Mouse (Mus musculus) heart, embryonic 11.5 days (tissue): ENCODE results near the gene Prss44. TPM values are rescaled to one million over a fixed set of nuclear protein-coding genes. Genes with fewer than 3 reads are reported as not detected.

ENCODE experiments used
- ATAC-seq: fragments of 200-750 bp; cut with Nextera tagmentation; replicated peaks from 2 replicates; pipeline ENCODE4 v1.8.0; 2017; ENCODE audit warnings: moderate library complexity; ENCODE audit not compliant: insufficient number of reproducible peaks, low FRiP score, low TSS enrichment
- H3K27ac ChIP-seq: fragments of 300-500 bp; sonication (generic); 2 replicates; pipeline ENCODE4 v1.5.1; 2014; ENCODE audit warnings: mild to moderate bottlenecking, low read depth, low read length
- H3K27me3 ChIP-seq: fragments of 300-500 bp; sonication (generic); 2 replicates; pipeline ENCODE4 v1.6.1; 2014; ENCODE audit warnings: mild to moderate bottlenecking, low read length, mixed read lengths; ENCODE audit not compliant: control insufficient read depth, insufficient read depth
- H3K36me3 ChIP-seq: fragments of 300-500 bp; sonication (generic); 2 replicates; pipeline ENCODE4 v1.6.1; 2014; ENCODE audit warnings: mild to moderate bottlenecking, low read length, moderate library complexity, mixed read lengths; ENCODE audit not compliant: control insufficient read depth, insufficient read depth
- H3K4me1 ChIP-seq: fragments of 300-500 bp; sonication (generic); 2 replicates; pipeline ENCODE4 v1.6.1; 2014; ENCODE audit warnings: low read length; ENCODE audit not compliant: control insufficient read depth, insufficient read depth
- H3K4me2 ChIP-seq: fragments of 300-500 bp; sonication (generic); 2 replicates; pipeline ENCODE4 v1.6.1; 2014; ENCODE audit warnings: mild to moderate bottlenecking, moderate library complexity
- H3K4me3 ChIP-seq: fragments of 300-500 bp; sonication (generic); 2 replicates; pipeline ENCODE4 v1.5.1; 2014; ENCODE audit warnings: low read depth, low read length
- H3K9ac ChIP-seq: fragments of 300-500 bp; sonication (generic); 2 replicates; pipeline ENCODE4 v1.6.1; 2014; ENCODE audit warnings: mild to moderate bottlenecking, low read depth, low read length, moderate library complexity
- H3K9me3 ChIP-seq: fragments of 300-500 bp; sonication (generic); replicated peaks from 2 replicates; pipeline ENCODE4 v1.6.1; 2016; ENCODE audit warnings: low read length; ENCODE audit not compliant: control insufficient read depth
- WGBS: fragments of 180-500 bp; shearing (Covaris S2); extraction: QIAGEN DNeasy Blood & Tissue Kit; methylation state at CpG from one replicate; pipeline ENCODE4 v1.1.7; 2014; ENCODE audit not compliant: insufficient replicate concordance; 5-methylcytosine and 5-hydroxymethylcytosine counted together
- polyA plus RNA-seq: library from polyadenylated mRNA; unstranded; fragments of >200 nt; fragmentation: Nextera tagmentation; extraction: Ambion mirVana; gene quantifications from 2 replicates; pipeline ENCODE4 v1.2.1, GENCODE M21; 2014

Gene Prss44
- polyA plus RNA-seq, result not detected in 2 replicates

GRCm38 (mm10) chr9:110813789-110814188 is at the start of gene Prss44:
Gene Prss44, plus strand, starts transcription at chr9:110813994.
- no peaks in the 10 kb centered on the region for H3K4me1 ChIP-seq
- no peak within 1 kb of the TSS for H3K4me2 ChIP-seq
- WGBS, result 48% methylated on average over 18 of the region's 18 CpGs
- ATAC-seq, result no peak
- peaks cover 4% of the 10 kb centered on the region; the same call in 1 of the 2 replicates for H3K27me3 ChIP-seq
- H3K9ac ChIP-seq, result no peak within 1 kb of the TSS
- no peak within 1 kb of the TSS for H3K4me3 ChIP-seq
- H3K9me3 ChIP-seq, result no peaks in the 10 kb centered on the region
- no peaks in the 10 kb centered on the region for H3K36me3 ChIP-seq
- H3K27ac ChIP-seq, result no peak within 1 kb of the TSS

- Histone ChIP-seq H3K4me2 (no peak overlapping the region), H3K4me3 (no peak overlapping the region), H3K4me1 (0 out of 2 replicates have a peak, but pooled peaks cover 9% of the 10 kb centered on the region), H3K36me3 (0 out of 2 replicates have a peak, but pooled peaks cover 6% of the 10 kb centered on the region), H3K27me3 (no peaks in the 10 kb centered on the region), H3K9ac (no peak overlapping the region), H3K27ac (no peak overlapping the region), H3K9me3 (no peaks in the 10 kb centered on the region)
- ATAC-seq, result no peak
- whole genome bisulfite sequencing, result 89% methylated on average over 10 of the region's 10 CpGs
Measured at GRCm38 (mm10) chr9:110772336-110772735, 41.5 kb upstream of the Prss44 start.

GRCm38 (mm10) chr9:110774403-110775268 is 39.2 kb upstream of the Prss44 start:
- Histone ChIP-seq H3K9ac (0 out of 2 replicates have a peak overlapping the region, but pooled peaks have one; percentile 5), H3K4me3 (no peak overlapping the region), H3K9me3 (no peaks in the 10 kb centered on the region), H3K27me3 (no peaks in the 10 kb centered on the region), H3K4me1 (0 out of 2 replicates have a peak, but pooled peaks cover 9% of the 10 kb centered on the region), H3K27ac (no peak overlapping the region), H3K4me2 (no peak overlapping the region), H3K36me3 (0 out of 2 replicates have a peak, but pooled peaks cover 6% of the 10 kb centered on the region)
- ATAC-seq, result no peak
- 64% methylated on average over 15 of the region's 15 CpGs for WGBS

GRCm38 (mm10) chr9:110775269-110776022 is 38.3 kb upstream of the Prss44 start:
- Histone ChIP-seq H3K9me3 (no peaks in the 10 kb centered on the region), H3K4me3 (no peak overlapping the region), H3K27ac (no peak overlapping the region), H3K9ac (no peak overlapping the region), H3K36me3 (no peaks in the 10 kb centered on the region), H3K4me1 (peaks cover 10% of the 10 kb centered on the region), H3K4me2 (no peak overlapping the region), H3K27me3 (no peaks in the 10 kb centered on the region)
- WGBS, result 70% methylated on average over 10 of the region's 10 CpGs
- ATAC-seq, result no peak

GRCm38 (mm10) chr9:110778100-110778499 is 35.7 kb upstream of the Prss44 start:
- Histone ChIP-seq H3K4me2 (no peak overlapping the region), H3K36me3 (no peaks in the 10 kb centered on the region), H3K27me3 (no peaks in the 10 kb centered on the region), H3K9me3 (no peaks in the 10 kb centered on the region), H3K4me1 (peaks cover 20% of the 10 kb centered on the region), H3K4me3 (no peak overlapping the region), H3K27ac (no peak overlapping the region), H3K9ac (no peak overlapping the region)
- 88% methylated on average over 1 of the region's 1 CpGs for WGBS
- no peak for ATAC-seq

- Histone ChIP-seq H3K4me1 (peaks cover 21% of the 10 kb centered on the region), H3K9ac (no peak overlapping the region), H3K27me3 (no peaks in the 10 kb centered on the region), H3K9me3 (no peaks in the 10 kb centered on the region), H3K4me3 (no peak overlapping the region), H3K4me2 (no peak overlapping the region), H3K27ac (no peak overlapping the region), H3K36me3 (no peaks in the 10 kb centered on the region)
- no peak for ATAC-seq
- WGBS, result 75% methylated on average over 7 of the region's 7 CpGs
Measured at GRCm38 (mm10) chr9:110778559-110778958, 35.2 kb upstream of the Prss44 start.

GRCm38 (mm10) chr9:110779242-110779913 is 34.4 kb upstream of the Prss44 start:
- Histone ChIP-seq H3K36me3 (no peaks in the 10 kb centered on the region), H3K4me3 (no peak overlapping the region), H3K4me2 (no peak overlapping the region), H3K4me1 (peaks cover 22% of the 10 kb centered on the region), H3K9ac (no peak overlapping the region), H3K27ac (no peak overlapping the region), H3K9me3 (no peaks in the 10 kb centered on the region), H3K27me3 (no peaks in the 10 kb centered on the region)
- ATAC-seq, result no peak
- WGBS, result 51% methylated on average over 5 of the region's 5 CpGs

GRCm38 (mm10) chr9:110781256-110781721 is 32.5 kb upstream of the Prss44 start:
- H3K4me1 ChIP-seq, result peaks cover 13% of the 10 kb centered on the region
- H3K4me2 ChIP-seq, result peak overlapping the region; percentile 83
- under 1% methylated on average over 43 of the region's 43 CpGs for WGBS
- no peaks in the 10 kb centered on the region for H3K9me3 ChIP-seq
- ATAC-seq, result peak; percentile 87
- peak overlapping the region; percentile 69 for H3K9ac ChIP-seq
- H3K4me3 ChIP-seq, result peak overlapping the region; percentile 57
- H3K36me3 ChIP-seq, result no peaks in the 10 kb centered on the region
- H3K27ac ChIP-seq, result peak overlapping the region; percentile 59
- no peaks in the 10 kb centered on the region for H3K27me3 ChIP-seq
